Mouse (Mus musculus): ENCODE data around the gene Armc12.

DNA sequence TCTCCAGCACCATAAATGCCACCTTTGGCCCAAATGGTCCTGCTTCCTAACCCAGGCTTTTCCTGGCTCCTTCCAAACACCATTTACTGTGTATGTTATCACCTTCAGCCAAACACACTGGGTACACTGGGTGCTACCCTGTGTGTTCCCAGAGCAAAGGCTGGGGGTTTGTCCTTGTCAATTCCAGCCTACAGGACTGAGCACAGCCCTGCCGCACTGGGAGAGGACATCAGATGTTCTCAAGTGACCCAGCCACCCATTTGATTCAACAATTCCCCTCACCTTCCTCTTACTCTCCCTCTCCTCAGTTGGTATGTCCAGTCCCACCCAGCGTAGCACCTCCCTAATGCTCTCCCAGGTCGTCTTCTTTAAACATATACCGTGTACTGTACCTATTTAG is 10.0 kb upstream of the Armc12 start:
- TF ChIP-seq GATA1 (IDR thresholded peaks at IDR 0.05; ENCODE audit: borderline replicate concordance, low read length) (no peak), FLI1 (IDR thresholded peaks at IDR 0.05; ENCODE audit: low read length) (no peak)
